Mouse (Mus musculus): ENCODE data around the gene Gm10720.
"Not testable (repeated sequence)": the region's sequence is repeated elsewhere in the genome, so short reads cannot be mapped to it uniquely, and the experiment has no call there.

DNA sequence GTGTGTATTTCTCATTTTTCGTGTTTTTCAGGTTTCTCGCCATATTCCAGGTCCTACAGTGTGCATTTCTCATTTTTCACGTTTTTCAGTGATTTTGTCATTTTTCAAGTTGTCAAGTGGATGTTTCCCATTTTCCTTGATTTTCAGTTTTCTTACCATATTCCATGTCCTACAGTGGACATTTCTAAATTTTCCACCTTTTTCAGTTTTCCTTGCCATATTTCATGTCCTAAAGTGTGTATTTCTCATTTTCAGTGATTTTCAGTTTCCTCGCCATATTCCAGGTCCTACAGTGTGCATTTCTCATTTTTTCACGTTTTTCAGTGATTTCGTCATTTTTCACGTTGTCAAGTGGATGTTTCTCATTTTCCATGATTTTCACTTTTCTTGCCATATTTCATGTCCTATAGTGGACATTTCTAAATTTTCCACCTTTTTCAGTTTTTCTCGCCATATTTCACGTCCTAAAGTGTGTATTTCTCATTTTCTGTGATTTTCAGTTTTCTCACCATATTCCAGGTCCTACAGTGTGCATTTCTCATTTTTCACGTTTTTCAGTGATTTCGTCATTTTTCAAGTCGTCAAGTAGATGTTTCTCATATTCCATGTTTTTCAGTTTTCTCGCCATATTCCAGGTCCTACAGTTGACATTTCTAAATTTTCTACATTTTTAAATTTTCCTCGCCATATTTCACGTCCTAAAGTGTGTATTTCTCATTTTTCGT lies 14.0 kb downstream of the Gm10720 start:
- not testable (repeated sequence) for TF ChIP-seq GATA1 (IDR thresholded peaks at IDR 0.05; ENCODE audit: borderline replicate concordance, low read length); FLI1 (IDR thresholded peaks at IDR 0.05; ENCODE audit: low read length)
